8 mouse cellular contexts compared by ENCODE assay signal in genomic region chr19:17837471-17837859, GRCm38 (mm10). TPM values are rescaled to one million over a fixed set of nuclear protein-coding genes. Genes with fewer than 3 reads are reported as not detected.
A peak's percentile ranks its signal among the peaks of the same experiment; 100 is the strongest.
DNase-seq lines count a peak whose midpoint lies in the region; ATAC-seq lines count a peak whose summit lies in the region.

Pcsk5 (minus strand) TSS chr19:17837632.

- intact Hi-C loops in gastrocnemius, postnatal 36 days (cut with DNase I): loop anchor here (2.0 kb wide), 1 partner anchor 51 kb away; no protein-coding TSS in a partner anchor

- DNase-seq in adrenal gland, postnatal 14 days: peak; percentile 94
- DNase-seq in embryo, embryonic 11.5 days (ENCODE audit: low read depth, low spot score): peak; percentile 73
- peak; percentile 69 to 85 for DNase-seq in gastrocnemius, postnatal 36 days
- peak; percentile 60 for DNase-seq in hindlimb bud, embryonic 11.5 days (ENCODE audit: extremely low spot score, low read depth, low spot score)
- DNase-seq in left cerebral cortex, adult 18-20 months (ENCODE audit: low spot score in 2 of 2): peak; percentile 84 to 86
- DNase-seq in lung, postnatal 14 days: peak; percentile 87
- peak; percentile 84 for DNase-seq in right cerebral cortex, postnatal 25 days

- no peak for ATAC-seq in monocyte, adult 5-6 weeks (replicated peaks; ENCODE audit: insufficient number of reproducible peaks, low FRiP score, low TSS enrichment, poor library complexity, severe bottlenecking)

RNA-seq across cellular contexts. Expression of gene Pcsk5, which starts in this region (rescaled TPM):
- 116 and 124 TPM in 2 replicates for total RNA-seq in adrenal gland, postnatal 14 days (2021)
- total RNA-seq in gastrocnemius, postnatal 36 days (2021): 1 to 10 TPM; 2.4 to 3.2 TPM
- total RNA-seq in left cerebral cortex, adult 18-20 months (2021): 10 to 100 TPM in 1 of 2 experiments, 1 to 10 TPM in 1; 9.9 to 10.7 TPM
- total RNA-seq in monocyte, adult 5-6 weeks (2017): 0.53 TPM in 1 of 3 replicates, not detected in the others
